Mouse (Mus musculus): ENCODE data around the gene Meis1. TPM values are rescaled to one million over a fixed set of nuclear protein-coding genes. Genes with fewer than 3 reads are reported as not detected.

Gene Meis1
- 1 to 10 TPM; 2.2 to 3.0 (median 2.6) TPM for total RNA-seq (2022)

- DNase-seq (ENCODE audit: low spot score in 2 of 2), result peak; percentile 65 to 70
Observed at GRCm38 (mm10) chr11:19018489-19019203, at the start of gene Meis1. Meis1 (minus strand) TSS chr11:19018985.

- DNase-seq (ENCODE audit: low spot score in 2 of 2), result no peak
Observed at GRCm38 (mm10) chr11:19067334-19067733, 48.5 kb upstream of the Meis1 start.

- DNase-seq (ENCODE audit: low spot score in 2 of 2), result no peak
Observed at GRCm38 (mm10) chr11:19049276-19049675, 30.5 kb upstream of the Meis1 start.

- no peak for DNase-seq (ENCODE audit: low spot score in 2 of 2)
Observed at GRCm38 (mm10) chr11:19036595-19037166, 17.9 kb upstream of the Meis1 start.

- DNase-seq (ENCODE audit: low spot score in 2 of 2), result no peak
Observed at GRCm38 (mm10) chr11:19026581-19027561, 8.1 kb upstream of the Meis1 start.

- DNase-seq (ENCODE audit: low spot score in 2 of 2), result no peak
Observed at GRCm38 (mm10) chr11:19025976-19026520, 7.3 kb upstream of the Meis1 start.

- DNase-seq (ENCODE audit: low spot score in 2 of 2), result no peak
Observed at GRCm38 (mm10) chr11:19024496-19025265, 5.9 kb upstream of the Meis1 start.

- no peak for DNase-seq (ENCODE audit: low spot score in 2 of 2)
Observed at GRCm38 (mm10) chr11:19023356-19023755, 4.6 kb upstream of the Meis1 start.

- DNase-seq (ENCODE audit: low spot score in 2 of 2), result no peak
Observed at GRCm38 (mm10) chr11:19022576-19022975, 3.8 kb upstream of the Meis1 start.

GRCm38 (mm10) chr11:19020951-19021710, 2.3 kb upstream of the Meis1 start:
- DNase-seq (ENCODE audit: low spot score in 2 of 2), result no peak

- peak; percentile 86 for DNase-seq (ENCODE audit: low spot score in 2 of 2)
Observed at GRCm38 (mm10) chr11:19020371-19020824, 1.6 kb upstream of the Meis1 start.

GRCm38 (mm10) chr11:19019204-19020171, 703 bp upstream of the Meis1 start:
- DNase-seq (ENCODE audit: low spot score in 2 of 2), result no peak

GRCm38 (mm10) chr11:19017719-19018413, 919 bp downstream of the Meis1 start:
- no peak for DNase-seq (ENCODE audit: low spot score in 2 of 2)

GRCm38 (mm10) chr11:19017262-19017661, 1.5 kb downstream of the Meis1 start:
- no peak for DNase-seq (ENCODE audit: low spot score in 2 of 2)

GRCm38 (mm10) chr11:19016481-19017220, 2.1 kb downstream of the Meis1 start:
- DNase-seq (ENCODE audit: low spot score in 2 of 2), result no peak

- DNase-seq (ENCODE audit: low spot score in 2 of 2), result no peak
Observed at GRCm38 (mm10) chr11:19015731-19016461, 2.9 kb downstream of the Meis1 start.

GRCm38 (mm10) chr11:19015381-19015730, 3.4 kb downstream of the Meis1 start:
- no peak for DNase-seq (ENCODE audit: low spot score in 2 of 2)

Data from layer of hippocampus, adult 8-10 months (tissue).